Mouse (Mus musculus) lung, embryonic 14.5 days (tissue): ENCODE results near the gene Rabggta. TPM values are rescaled to one million over a fixed set of nuclear protein-coding genes. Genes with fewer than 3 reads are reported as not detected.
"Not testable (repeated sequence)": the region's sequence is repeated elsewhere in the genome, so short reads cannot be mapped to it uniquely, and the experiment has no call there.

ENCODE experiments used
- ATAC-seq: fragments of 200-750 bp; cut with Nextera tagmentation; 2 replicates; pipeline ENCODE4 v1.8.0; 2017; ENCODE audit warnings: mild to moderate bottlenecking, moderate TSS enrichment, moderate library complexity; ENCODE audit not compliant: insufficient read depth
- DNase-seq: peaks from one replicate; pipeline ENCODE4 v3.0.0-alpha.2; 2015
- H3K27ac ChIP-seq: fragments of 300-500 bp; sonication (generic); 2 replicates; pipeline ENCODE4 v1.5.1; 2014; ENCODE audit warnings: low read depth, mild to moderate bottlenecking, moderate library complexity
- H3K27me3 ChIP-seq: fragments of 300-500 bp; sonication (generic); 2 replicates; pipeline ENCODE4 v1.6.1; 2014; ENCODE audit warnings: low read length, control low read depth; ENCODE audit not compliant: insufficient read depth
- H3K36me3 ChIP-seq: fragments of 300-500 bp; sonication (generic); 2 replicates; pipeline ENCODE4 v1.6.1; 2014; ENCODE audit warnings: control low read depth; ENCODE audit not compliant: insufficient read depth
- H3K4me1 ChIP-seq: fragments of 300-500 bp; sonication (generic); 2 replicates; pipeline ENCODE4 v1.6.1; 2014; ENCODE audit warnings: antibody characterized with exemption, control low read depth; ENCODE audit not compliant: insufficient read depth
- H3K4me2 ChIP-seq: fragments of 300-500 bp; sonication (generic); 2 replicates; pipeline ENCODE4 v1.6.1; 2014; ENCODE audit warnings: mild to moderate bottlenecking
- H3K4me3 ChIP-seq: fragments of 300-500 bp; sonication (generic); 2 replicates; pipeline ENCODE4 v1.5.1; 2014; ENCODE audit warnings: low read depth, low read length
- H3K9ac ChIP-seq: fragments of 300-500 bp; sonication (generic); 2 replicates; pipeline ENCODE4 v1.6.1; 2014
- H3K9me3 ChIP-seq: fragments of 300-500 bp; sonication (generic); 2 replicates; pipeline ENCODE4 v1.6.1; 2016; ENCODE audit warnings: low read depth, low read length, control low read depth
- CTCF ChIP-seq: IDR thresholded peaks from 2 replicates; pipeline ENCODE4 v1.5.1; 2016; ENCODE audit warnings: antibody characterized with exemption, low read depth
- WGBS: fragments of 180-500 bp; shearing (Covaris S2); extraction: QIAGEN DNeasy Blood & Tissue Kit; methylation state at CpG from one replicate; pipeline ENCODE4 v1.1.7; 2014; 5-methylcytosine and 5-hydroxymethylcytosine counted together
- polyA plus RNA-seq: library from polyadenylated mRNA; unstranded; fragments of >200 nt; fragmentation: Nextera tagmentation; extraction: Ambion mirVana; gene quantifications from 2 replicates; pipeline ENCODE4 v1.2.1, GENCODE M21; 2014

The Rabggta gene
- polyA plus RNA-seq, 1 experiment from 2014 or later, result 29.5 TPM

- Histone ChIP-seq H3K27me3 (peaks cover 20% of the 10 kb centered on the region), H3K9me3 (no peaks in the 10 kb centered on the region), H3K36me3 (no peaks in the 10 kb centered on the region), H3K9ac (peak overlapping the region; percentile 65), H3K4me2 (peak overlapping the region; percentile 98), H3K4me1 (0 out of 2 replicates have a peak, but pooled peaks cover 5% of the 10 kb centered on the region), H3K4me3 (peak overlapping the region; percentile 53), H3K27ac (peak overlapping the region; percentile 58; the same call in 1 of the 2 replicates)
- DNase-seq (peak; percentile 83), ATAC-seq (peak; percentile 80)
- peak; percentile 36 for TF ChIP-seq CTCF
- under 1% methylated on average over 77 of the region's 77 CpGs for WGBS
Measured at GRCm38 (mm10) chr14:55762001-55762821, 40.1 kb upstream of the Rabggta start.

GRCm38 (mm10) chr14:55761163-55761562 lies 39.1 kb upstream of the Rabggta start, which contains the start of gene Ltb4r2:
Ltb4r2 (plus strand) TSS chr14:55761428.
- peak within 1 kb of the TSS; percentile 58; the same call in 1 of the 2 replicates for H3K27ac ChIP-seq
- WGBS, result 69% methylated on average over 6 of the region's 6 CpGs
- no peak for TF ChIP-seq CTCF
- H3K27me3 ChIP-seq, result peaks cover 17% of the 10 kb centered on the region
- peak within 1 kb of the TSS; percentile 98 for H3K4me2 ChIP-seq
- H3K36me3 ChIP-seq, result peaks cover 4% of the 10 kb centered on the region; the same call in 1 of the 2 replicates
- peak within 1 kb of the TSS; percentile 65 for H3K9ac ChIP-seq
- peak within 1 kb of the TSS; percentile 53 for H3K4me3 ChIP-seq
- no peaks in the 10 kb centered on the region for H3K9me3 ChIP-seq
- ATAC-seq, result no peak
- H3K4me1 ChIP-seq, result 0 out of 2 replicates have a peak, but pooled peaks cover 5% of the 10 kb centered on the region
- no peak for DNase-seq

- Histone ChIP-seq H3K36me3 (peaks cover 14% of the 10 kb centered on the region), H3K9ac (0 out of 2 replicates have a peak overlapping the region, but pooled peaks have one; percentile 2), H3K4me2 (peak overlapping the region; percentile 44), H3K27me3 (peaks cover 17% of the 10 kb centered on the region), H3K4me3 (peak overlapping the region; percentile 5; the same call in 1 of the 2 replicates)
- DNase-seq (peak; percentile 94), ATAC-seq (peak; percentile 11; the same call in 1 of the 2 replicates)
- not testable (repeated sequence) for H3K9me3 ChIP-seq, H3K27ac ChIP-seq, H3K4me1 ChIP-seq
- peak; percentile 80 for TF ChIP-seq CTCF
- WGBS, result under 1% methylated on average over 6 of the region's 6 CpGs
Measured at GRCm38 (mm10) chr14:55760156-55760555, 38.1 kb upstream of the Rabggta start.

- peaks cover 32% of the 10 kb centered on the region for H3K36me3 ChIP-seq
- H3K4me3 ChIP-seq, result no peak within 1 kb of the TSS
- peak within 1 kb of the TSS; percentile 23 for H3K4me2 ChIP-seq
- peak; percentile 73 for TF ChIP-seq CTCF
- 12% methylated on average over 8 of the region's 8 CpGs for WGBS
- H3K9me3 ChIP-seq, result no peaks in the 10 kb centered on the region
- H3K9ac ChIP-seq, result no peak within 1 kb of the TSS
- no peak within 1 kb of the TSS for H3K27ac ChIP-seq
- H3K27me3 ChIP-seq, result peaks cover 11% of the 10 kb centered on the region
- no peak for ATAC-seq
- DNase-seq, result peak; percentile 91
- H3K4me1 ChIP-seq, result 0 out of 2 replicates have a peak, but pooled peaks cover 5% of the 10 kb centered on the region
Measured at GRCm38 (mm10) chr14:55758363-55758784, 36.3 kb upstream of the Rabggta start, which contains the start of gene Cideb. Cideb (minus strand) TSS chr14:55758458.

- H3K4me2 ChIP-seq, result no peak overlapping the region
- no peaks in the 10 kb centered on the region for H3K4me1 ChIP-seq
- 60% methylated on average over 6 of the region's 6 CpGs for WGBS
- no peak overlapping the region for H3K4me3 ChIP-seq
- H3K27me3 ChIP-seq, result peaks cover 11% of the 10 kb centered on the region
- DNase-seq (no peak), ATAC-seq (no peak)
- H3K9ac ChIP-seq, result no peak overlapping the region
- H3K27ac ChIP-seq, result no peak overlapping the region
- H3K9me3 ChIP-seq, result no peaks in the 10 kb centered on the region
- H3K36me3 ChIP-seq, result peaks cover 40% of the 10 kb centered on the region
- TF ChIP-seq CTCF, result no peak
Measured at GRCm38 (mm10) chr14:55757566-55757965, 35.5 kb upstream of the Rabggta start.

- no peak for TF ChIP-seq CTCF
- Histone ChIP-seq H3K36me3 (peaks cover 55% of the 10 kb centered on the region), H3K4me1 (peaks cover 7% of the 10 kb centered on the region; the same call in 1 of the 2 replicates), H3K4me2 (peak overlapping the region; percentile 98), H3K9ac (no peak overlapping the region), H3K27me3 (no peaks in the 10 kb centered on the region), H3K27ac (no peak overlapping the region), H3K4me3 (peak overlapping the region; percentile 93), H3K9me3 (no peaks in the 10 kb centered on the region)
- WGBS, result 85% methylated on average over 10 of the region's 10 CpGs
- DNase-seq (no peak), ATAC-seq (no peak)
Measured at GRCm38 (mm10) chr14:55747051-55747847, 25.2 kb upstream of the Rabggta start.
